Mouse (Mus musculus) intestine, postnatal 0 days (tissue): ENCODE data around the gene Itgal. TPM values are rescaled to one million over a fixed set of nuclear protein-coding genes. Genes with fewer than 3 reads are reported as not detected.
"Not testable (repeated sequence)": the region's sequence is repeated elsewhere in the genome, so short reads cannot be mapped to it uniquely, and the experiment has no call there.

Experiments used
- ATAC-seq: fragments of 200-750 bp; cut with Nextera tagmentation; 2 replicates; pipeline ENCODE4 v1.8.0; 2017; ENCODE audit warnings: mild to moderate bottlenecking, moderate TSS enrichment, moderate library complexity
- H3K27ac ChIP-seq: fragments of 300-500 bp; sonication (generic); 2 replicates; pipeline ENCODE4 v1.5.1; 2014; ENCODE audit warnings: mild to moderate bottlenecking, low read depth, low read length, moderate library complexity
- H3K27me3 ChIP-seq: fragments of 300-500 bp; sonication (generic); replicated peaks from 2 replicates; pipeline ENCODE4 v1.6.1; 2014; ENCODE audit warnings: low read length, mixed read lengths; ENCODE audit not compliant: control insufficient read depth, insufficient read depth
- H3K36me3 ChIP-seq: fragments of 300-500 bp; sonication (generic); 2 replicates; pipeline ENCODE4 v1.6.1; 2014; ENCODE audit warnings: mild to moderate bottlenecking, moderate library complexity; ENCODE audit not compliant: control insufficient read depth, insufficient read depth
- H3K4me1 ChIP-seq: fragments of 300-500 bp; sonication (generic); replicated peaks from 2 replicates; pipeline ENCODE4 v1.6.1; 2014; ENCODE audit warnings: antibody characterized with exemption, low read length, mixed read lengths; ENCODE audit not compliant: control insufficient read depth, insufficient read depth
- H3K4me2 ChIP-seq: fragments of 300-500 bp; sonication (generic); replicated peaks from 2 replicates; pipeline ENCODE4 v1.6.1; 2014; ENCODE audit warnings: low read depth, mild to moderate bottlenecking, moderate library complexity
- H3K4me3 ChIP-seq: fragments of 300-500 bp; sonication (generic); 2 replicates; pipeline ENCODE4 v1.5.1; 2014; ENCODE audit warnings: low read depth, low read length
- H3K9ac ChIP-seq: fragments of 300-500 bp; sonication (generic); 2 replicates; pipeline ENCODE4 v1.6.1; 2014; ENCODE audit warnings: mild to moderate bottlenecking, low read depth, low read length
- H3K9me3 ChIP-seq: fragments of 300-500 bp; sonication (generic); 2 replicates; pipeline ENCODE4 v1.6.1; 2016; ENCODE audit warnings: mixed run types; ENCODE audit not compliant: control insufficient read depth
- CTCF ChIP-seq: sonication (generic); IDR thresholded peaks from 2 replicates; pipeline ENCODE4 v1.5.1; 2016; ENCODE audit warnings: low read depth, mild to moderate bottlenecking, control low read depth, antibody characterized with exemption, moderate library complexity
- WGBS: fragments of 180-500 bp; shearing (Covaris S2); extraction: QIAGEN DNeasy Blood & Tissue Kit; methylation state at CpG from one replicate; pipeline ENCODE4 v1.1.7; 2014; 5-methylcytosine and 5-hydroxymethylcytosine counted together
- polyA plus RNA-seq: library from polyadenylated mRNA; unstranded; fragments of >200 nt; fragmentation: Nextera tagmentation; extraction: Ambion mirVana; gene quantifications from 2 replicates; pipeline ENCODE4 v1.2.1, GENCODE M21; 2015

Itgal gene
- polyA plus RNA-seq, 1 experiment from 2014 or later, result 0.87 TPM

DNA sequence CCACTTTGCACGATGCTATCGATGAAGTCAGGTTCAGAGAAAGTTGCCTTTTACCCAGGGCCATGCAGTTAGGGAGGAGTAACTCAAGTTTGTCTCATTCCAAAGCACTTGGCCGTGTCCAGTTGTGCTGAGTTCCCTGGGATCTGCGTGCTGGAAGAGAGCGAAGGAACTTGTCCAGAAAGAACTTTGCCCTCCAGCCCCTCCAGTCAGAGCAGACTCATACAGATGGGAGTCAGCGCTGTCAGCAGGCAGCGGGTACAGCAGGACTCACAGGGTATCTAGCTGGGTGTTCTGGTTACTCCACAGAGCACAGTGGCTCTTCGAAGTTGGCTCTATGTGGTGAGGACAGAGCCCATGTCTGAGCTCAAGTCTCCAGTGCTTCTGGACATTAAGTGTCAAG is 29.5 kb downstream of the Itgal start:
- H3K9me3 ChIP-seq, result no peaks in the 10 kb centered on the region
- H3K27me3 ChIP-seq, result no peaks in the 10 kb centered on the region
- H3K4me3 ChIP-seq, result no peak overlapping the region
- H3K4me1 ChIP-seq, result no peaks in the 10 kb centered on the region
- no peak overlapping the region for H3K27ac ChIP-seq
- no peak for ATAC-seq
- H3K36me3 ChIP-seq, result no peaks in the 10 kb centered on the region
- no peak overlapping the region for H3K4me2 ChIP-seq
- H3K9ac ChIP-seq, result no peak overlapping the region
- WGBS, result 75% methylated on average over 8 of the region's 8 CpGs
- TF ChIP-seq CTCF, result no peak

DNA sequence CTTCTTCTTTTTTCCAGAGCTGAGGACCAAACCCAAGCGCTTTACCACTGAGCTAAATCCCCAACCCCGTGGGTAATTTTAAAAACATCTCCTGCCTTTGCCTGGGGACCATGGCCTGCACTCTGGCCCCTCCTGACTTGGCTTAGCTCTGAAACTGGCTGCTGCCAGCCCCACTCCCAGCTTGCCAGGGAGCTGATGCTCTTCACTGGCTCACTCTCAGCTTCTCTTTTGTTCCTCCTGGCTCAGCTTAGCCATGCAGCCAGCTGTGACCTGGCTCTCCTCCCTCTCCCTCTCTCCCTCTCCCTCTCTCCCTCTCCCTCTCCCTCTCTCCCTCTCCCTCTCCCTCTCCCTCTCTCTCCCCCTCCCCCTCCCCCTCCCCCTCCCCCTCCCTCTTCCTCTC is 30.6 kb downstream of the Itgal start:
- Histone ChIP-seq H3K4me2 (no peak overlapping the region), H3K4me3 (no peak overlapping the region), H3K27ac (no peak overlapping the region), H3K4me1 (no peaks in the 10 kb centered on the region), H3K9ac (no peak overlapping the region), H3K27me3 (no peaks in the 10 kb centered on the region), H3K9me3 (no peaks in the 10 kb centered on the region), H3K36me3 (no peaks in the 10 kb centered on the region)
- no peak for TF ChIP-seq CTCF
- 57% methylated on average over 2 of the region's 2 CpGs for WGBS
- ATAC-seq, result no peak

DNA sequence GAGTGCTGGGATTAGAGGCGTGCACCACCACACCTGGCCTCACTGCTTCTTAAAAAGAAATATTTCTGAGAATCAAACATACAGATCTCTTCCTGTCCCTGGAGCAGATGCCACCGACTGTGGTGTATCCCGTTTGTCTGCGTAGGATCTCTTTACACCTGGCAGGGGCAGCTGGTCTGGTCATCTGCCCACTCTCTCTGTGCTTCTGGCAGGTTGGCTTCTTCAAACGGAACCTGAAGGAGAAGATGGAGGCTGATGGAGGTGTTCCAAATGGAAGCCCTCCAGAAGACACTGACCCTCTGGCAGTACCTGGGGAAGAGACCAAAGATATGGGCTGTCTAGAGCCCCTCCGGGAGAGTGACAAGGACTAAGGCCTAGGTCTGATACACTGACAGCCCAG is 37.2 kb downstream of the Itgal start:
- H3K4me2 ChIP-seq, result no peak overlapping the region
- H3K4me3 ChIP-seq, result no peak overlapping the region

DNA sequence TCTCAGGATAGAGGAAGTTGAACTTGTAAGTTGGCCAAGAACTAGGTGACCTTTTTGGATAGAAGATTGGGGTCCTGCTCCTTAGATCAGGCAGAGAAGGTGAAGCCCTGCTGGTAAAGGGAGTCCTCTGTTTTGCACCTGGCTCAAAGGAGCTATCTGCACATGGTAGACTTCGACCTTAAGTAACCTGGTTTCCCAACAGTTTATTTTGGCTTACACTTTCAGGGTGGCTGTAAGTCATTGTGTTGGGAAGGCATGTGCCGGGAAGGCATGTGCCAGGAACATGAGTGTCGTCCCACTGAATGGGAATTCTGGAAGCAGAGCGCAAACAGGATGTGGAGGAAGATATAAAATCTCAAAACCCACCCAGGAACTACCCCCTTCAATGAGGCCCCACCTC is 39.5 kb downstream of the Itgal start:
- H3K36me3 ChIP-seq, result no peaks in the 10 kb centered on the region
- no peak overlapping the region for H3K4me2 ChIP-seq
- H3K9ac ChIP-seq, result no peak overlapping the region
- no peak overlapping the region for H3K27ac ChIP-seq
- TF ChIP-seq CTCF, result no peak
- no peak for ATAC-seq
- no peaks in the 10 kb centered on the region for H3K4me1 ChIP-seq
- H3K27me3 ChIP-seq, result no peaks in the 10 kb centered on the region
- no peaks in the 10 kb centered on the region for H3K9me3 ChIP-seq
- H3K4me3 ChIP-seq, result no peak overlapping the region
- 84% methylated on average over 4 of the region's 4 CpGs for WGBS

More for the DNA sequence above, 37.2 kb downstream of the Itgal start:
- 89% methylated on average over 6 of the region's 6 CpGs for WGBS
- H3K36me3 ChIP-seq, result no peaks in the 10 kb centered on the region
- H3K9me3 ChIP-seq, result no peaks in the 10 kb centered on the region
- H3K9ac ChIP-seq, result no peak overlapping the region
- H3K4me1 ChIP-seq, result no peaks in the 10 kb centered on the region
- no peak overlapping the region for H3K27ac ChIP-seq
- TF ChIP-seq CTCF, result no peak
- ATAC-seq, result no peak
- no peaks in the 10 kb centered on the region for H3K27me3 ChIP-seq

DNA sequence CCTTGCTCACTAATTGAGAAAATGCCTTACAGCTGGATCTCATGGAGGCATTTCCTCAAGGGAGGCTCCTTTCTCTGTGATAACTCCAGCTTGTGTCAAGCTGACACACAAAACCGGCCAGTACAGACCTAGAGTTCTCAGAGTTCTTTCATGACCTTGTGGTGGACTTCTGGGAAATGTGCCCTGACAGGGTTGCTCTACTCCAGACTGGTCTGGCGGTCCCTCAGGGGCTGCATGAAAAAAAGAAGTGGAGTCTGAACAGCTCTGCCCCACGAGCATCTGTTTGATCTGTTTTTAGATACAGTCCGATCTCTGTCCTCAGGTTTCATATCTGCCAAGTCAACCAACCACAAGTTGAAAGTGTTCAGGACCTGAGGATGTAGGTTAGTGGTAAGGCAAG is 41.6 kb downstream of the Itgal start:
- Histone ChIP-seq H3K36me3 (no peaks in the 10 kb centered on the region), H3K27me3 (no peaks in the 10 kb centered on the region), H3K4me2 (no peak overlapping the region), H3K9me3 (no peaks in the 10 kb centered on the region), H3K4me3 (no peak overlapping the region), H3K4me1 (no peaks in the 10 kb centered on the region), H3K27ac (no peak overlapping the region), H3K9ac (no peak overlapping the region)
- no peak for ATAC-seq
- TF ChIP-seq CTCF, result no peak
- WGBS, result 67% methylated on average over 4 of the region's 4 CpGs

DNA sequence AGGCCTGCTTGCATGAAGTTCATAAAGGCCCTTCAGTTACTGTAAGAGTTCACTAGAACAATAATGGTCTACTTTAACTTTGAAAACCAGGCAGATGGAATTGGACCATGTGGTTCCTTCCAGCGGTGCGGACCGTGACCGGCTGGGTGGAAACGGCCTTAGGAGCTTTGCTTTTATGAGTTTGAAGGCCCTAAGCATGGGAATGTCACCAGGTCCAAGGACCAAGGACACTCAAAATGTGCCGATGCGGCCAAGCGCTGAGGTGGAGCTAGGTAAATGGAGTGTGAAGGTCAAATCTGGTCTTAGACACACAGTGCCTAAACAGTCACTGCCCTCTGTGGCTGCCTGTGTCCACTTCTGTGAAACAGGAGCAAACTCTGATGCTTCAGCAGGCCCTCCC is 45.3 kb downstream of the Itgal start:
- no peak for ATAC-seq
- 75% methylated on average over 8 of the region's 8 CpGs for WGBS
- no peak overlapping the region for H3K4me3 ChIP-seq
- no peak overlapping the region for H3K27ac ChIP-seq
- H3K27me3 ChIP-seq, result no peaks in the 10 kb centered on the region
- no peaks in the 10 kb centered on the region; the same call in 1 of the 2 replicates for H3K4me1 ChIP-seq
- H3K36me3 ChIP-seq, result peaks cover 8% of the 10 kb centered on the region; the same call in 1 of the 2 replicates
- no peaks in the 10 kb centered on the region for H3K9me3 ChIP-seq
- H3K4me2 ChIP-seq, result no peak overlapping the region
- no peak overlapping the region for H3K9ac ChIP-seq
- TF ChIP-seq CTCF, result no peak

DNA sequence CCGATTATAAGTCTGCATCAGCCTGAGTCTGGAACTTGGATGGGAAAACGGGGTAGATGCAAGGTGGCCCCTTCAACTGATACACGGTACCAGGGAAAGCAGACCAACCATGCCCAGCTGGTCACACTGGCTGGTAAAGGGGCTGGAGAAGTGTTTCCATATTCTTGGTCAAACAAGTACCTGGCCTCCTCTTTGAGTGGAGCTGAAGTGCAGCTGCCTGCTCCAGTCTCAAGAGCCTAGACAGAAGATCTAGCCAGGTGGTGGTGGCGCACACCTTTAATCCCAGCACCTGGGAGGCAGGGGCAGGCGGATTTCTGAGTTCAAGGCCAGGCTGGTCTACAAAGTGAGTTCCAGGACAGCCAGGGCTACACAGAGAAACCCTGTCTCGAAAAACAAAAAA is 45.8 kb downstream of the Itgal start:
- not testable (repeated sequence) for H3K27me3 ChIP-seq, H3K9me3 ChIP-seq, H3K4me1 ChIP-seq, H3K4me3 ChIP-seq, H3K27ac ChIP-seq, H3K4me2 ChIP-seq, ATAC-seq, H3K9ac ChIP-seq, H3K36me3 ChIP-seq
- 92% methylated on average over 6 of the region's 6 CpGs for WGBS
